Mouse (Mus musculus) left cerebral cortex, adult 11 months (tissue): ENCODE data around the gene Usf2.

Experiments
- DNase-seq: peaks from one replicate; pipeline ENCODE4 v3.0.0; 2022; ENCODE audit warnings: low spot score

Usf2 gene

DNA sequence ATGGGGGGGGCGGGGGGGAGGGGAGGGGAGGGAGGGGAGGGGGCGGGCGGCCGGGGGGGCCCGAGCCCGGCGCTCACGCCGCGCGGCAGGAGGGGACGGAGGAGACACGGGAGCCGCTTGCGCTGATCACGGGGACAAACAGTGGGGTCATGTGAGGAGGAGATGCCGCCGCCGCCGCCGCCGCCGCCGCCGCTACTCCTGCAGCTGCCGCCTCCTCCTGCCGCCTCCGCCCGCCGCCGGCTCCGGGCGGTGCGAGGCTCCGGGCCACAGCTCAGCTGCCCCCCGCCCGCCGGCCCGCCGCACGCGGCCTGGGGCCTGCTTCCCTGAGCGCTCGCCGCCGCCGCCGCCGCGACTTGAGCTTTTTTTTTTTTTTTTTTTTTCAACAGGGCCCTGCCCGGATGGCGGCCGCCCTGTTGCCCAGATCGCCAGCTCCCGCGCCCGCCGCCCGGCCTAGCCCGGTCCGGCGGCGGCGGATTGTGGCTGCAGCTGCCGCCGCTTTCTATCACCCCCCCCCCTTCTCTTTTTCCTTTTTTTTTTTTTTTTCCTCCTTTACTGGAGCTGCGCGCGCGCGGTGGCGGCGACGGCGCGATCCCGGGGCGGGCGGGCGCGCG is at the start of gene Usf2:
TSS of gene Usf2 (minus strand) at position 48 of the 611 bp plus-strand sequence.
- no peak for DNase-seq

DNA sequence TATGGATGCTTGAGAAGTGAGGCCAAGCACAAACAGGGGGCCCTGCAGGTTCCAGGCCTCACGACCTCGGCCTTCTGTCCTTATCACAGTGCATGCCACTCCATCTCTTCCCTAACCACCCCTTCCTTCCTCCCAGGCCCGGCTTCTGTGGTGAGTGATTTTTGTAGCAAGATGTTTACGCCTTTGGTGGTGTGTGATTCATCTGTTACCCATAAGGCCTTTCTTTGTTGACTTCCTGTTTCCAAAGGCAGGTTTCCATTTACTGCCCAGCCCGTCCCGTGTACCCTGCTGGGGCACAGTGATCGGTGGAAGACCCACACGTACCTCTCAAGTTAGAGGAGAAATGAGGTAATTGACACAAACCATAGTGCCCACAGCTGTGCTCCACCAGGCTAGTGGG is 46.0 kb upstream of the Usf2 start:
- no peak for DNase-seq

- DNase-seq, result no peak
Measured at GRCm38 (mm10) chr7:31000505-31001020, 44.0 kb upstream of the Usf2 start.

GRCm38 (mm10) chr7:30996491-30996890 is 39.9 kb upstream of the Usf2 start:
- DNase-seq, result no peak

DNA sequence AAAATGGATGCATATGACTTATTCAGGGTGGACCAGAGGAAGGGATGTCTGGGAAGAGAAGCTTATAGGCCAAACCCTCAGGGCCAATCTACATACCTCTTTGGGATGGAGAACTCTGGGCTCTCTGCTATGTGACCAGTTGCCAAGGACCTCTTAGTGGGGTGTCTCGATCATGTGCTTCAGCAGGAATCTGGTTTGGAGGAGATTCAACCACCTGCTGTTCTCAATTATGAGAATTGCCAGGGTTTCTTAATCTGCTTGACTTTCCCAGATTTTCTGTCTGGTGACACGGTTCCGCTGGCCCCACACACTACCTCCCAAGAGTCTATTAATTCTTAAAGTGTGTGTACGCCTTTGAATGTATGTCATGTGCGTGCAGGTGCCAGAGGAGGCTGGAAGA is 37.4 kb upstream of the Usf2 start:
- no peak for DNase-seq

DNA sequence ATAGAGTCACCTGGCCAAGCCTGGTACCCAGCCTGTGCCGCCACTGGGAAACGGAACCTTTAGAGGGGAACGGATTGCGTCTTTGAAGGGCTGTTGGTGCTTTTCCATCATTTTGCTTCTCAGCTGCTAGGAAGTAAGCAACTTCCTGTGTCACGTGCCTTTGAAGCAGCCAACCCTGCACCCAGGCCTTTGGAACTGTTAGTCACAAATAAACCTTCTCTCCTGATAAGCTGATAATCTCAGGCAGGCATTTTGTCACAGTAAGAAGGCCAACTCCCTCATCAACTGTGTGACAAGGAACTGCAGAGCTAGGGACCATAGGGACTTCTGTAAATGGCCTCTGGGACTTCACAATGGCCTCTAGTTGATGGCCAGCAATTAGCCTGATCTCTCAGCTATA is 35.5 kb upstream of the Usf2 start:
- DNase-seq, result no peak

GRCm38 (mm10) chr7:30988519-30989162 is 32.0 kb upstream of the Usf2 start:
- DNase-seq, result no peak

GRCm38 (mm10) chr7:30985357-30985756 is 28.8 kb upstream of the Usf2 start:
- no peak for DNase-seq

DNA sequence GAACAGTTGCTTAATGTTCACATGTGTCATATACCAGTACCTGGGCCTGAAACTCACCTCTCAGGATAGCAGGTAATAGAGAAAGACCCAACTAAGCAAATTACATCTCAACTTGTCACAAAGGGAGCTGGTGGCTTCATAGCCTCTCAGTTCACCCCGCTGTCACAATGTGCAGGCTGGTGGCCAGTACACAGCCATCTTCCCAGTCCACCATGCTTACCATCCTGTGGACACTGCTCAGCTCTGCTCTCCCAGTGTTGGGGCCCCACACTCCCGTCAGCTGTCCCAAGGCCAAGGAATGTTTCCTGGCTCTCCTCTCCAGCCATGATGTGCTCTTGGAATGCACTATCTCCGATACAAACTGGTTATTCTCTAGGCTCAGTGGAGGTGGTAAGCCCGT is 25.1 kb upstream of the Usf2 start:
- no peak for DNase-seq

DNA sequence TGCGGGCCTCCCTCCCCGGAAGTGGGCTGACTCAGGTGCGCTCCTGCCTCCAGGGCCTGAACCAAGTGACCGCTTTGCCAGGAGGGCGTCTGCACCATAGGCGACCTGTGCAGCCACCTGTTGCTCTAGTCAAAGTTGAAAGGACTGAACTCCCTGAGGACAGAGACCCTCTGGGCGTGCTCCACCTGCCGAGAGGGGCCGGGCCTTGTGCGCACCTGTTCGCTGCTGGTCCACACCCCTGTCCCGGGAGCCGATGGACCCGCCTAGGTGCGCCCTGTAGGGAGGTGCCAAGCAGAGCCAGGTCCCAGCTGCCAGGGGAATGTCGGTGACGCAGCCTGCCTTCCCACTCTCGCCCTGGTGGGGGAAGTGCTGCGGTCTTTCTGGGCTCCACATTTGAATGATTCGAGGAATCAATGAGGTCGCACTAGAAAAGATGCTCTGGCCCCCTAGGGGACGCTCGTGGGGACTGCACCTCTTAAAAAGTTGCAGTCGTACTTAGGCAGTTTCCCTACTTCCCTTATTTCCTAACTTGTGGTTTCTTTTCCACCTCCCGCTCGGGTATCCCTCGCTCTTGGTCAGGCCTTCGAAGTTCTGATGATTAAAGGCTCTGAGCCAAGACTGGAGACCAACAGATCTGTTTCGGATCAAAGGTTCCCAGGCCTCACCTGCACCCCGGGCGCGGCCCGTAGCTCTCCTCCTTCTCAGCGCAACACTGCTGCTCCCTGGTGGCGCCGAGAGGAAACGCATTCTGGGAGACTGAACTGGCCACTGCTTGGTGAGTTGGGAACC is 17.1 kb upstream of the Usf2 start, which contains the start of gene Fam187b:
TSS of gene Fam187b (plus strand) at position 290 of the 789 bp plus-strand sequence.
- no peak for DNase-seq

- no peak for DNase-seq
Measured at GRCm38 (mm10) chr7:30973251-30973500, 16.6 kb upstream of the Usf2 start, which contains the start of gene Lsr. TSS of gene Lsr (minus strand) at chr7:30973464.

GRCm38 (mm10) chr7:30972426-30973250 is 16.0 kb upstream of the Usf2 start:
- no peak for DNase-seq

DNA sequence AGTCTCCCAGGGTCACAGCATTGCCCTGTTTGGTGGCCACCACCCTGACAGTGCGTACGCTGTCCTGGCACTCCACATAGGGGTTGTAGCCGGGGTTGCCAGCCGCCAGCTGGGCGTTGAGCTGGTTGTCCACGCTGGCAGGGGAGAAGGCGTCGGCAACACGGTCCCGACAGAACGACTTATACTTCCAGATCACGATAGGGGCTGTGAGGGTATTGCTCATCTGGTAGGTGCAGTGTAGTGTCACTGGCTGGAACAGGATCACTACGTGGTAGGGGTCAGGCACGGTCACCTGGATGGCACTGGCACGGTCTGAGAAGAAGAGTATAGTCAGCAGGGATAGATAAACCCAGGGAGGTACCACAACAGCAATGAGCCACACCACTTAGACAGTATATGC is 15.3 kb upstream of the Usf2 start:
- DNase-seq, result no peak

DNA sequence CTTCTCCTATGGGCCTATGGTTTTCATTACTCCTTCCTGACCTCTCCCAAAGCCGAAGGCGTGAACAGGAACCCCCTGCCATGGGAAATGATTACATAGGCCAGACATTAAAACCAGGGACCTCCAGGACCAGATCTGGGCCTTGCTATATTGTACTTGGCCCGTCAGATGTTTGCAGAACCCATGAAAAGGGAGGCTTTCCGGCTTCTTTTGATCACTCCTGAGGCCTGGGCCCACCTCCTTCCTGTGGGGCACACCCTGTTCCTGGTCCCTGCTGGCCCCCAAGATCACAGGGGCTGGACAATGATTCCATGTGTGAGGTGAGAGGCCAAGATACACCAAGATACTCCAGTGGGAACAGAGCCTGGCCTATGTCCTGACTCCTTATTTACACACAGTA is 12.6 kb upstream of the Usf2 start:
- DNase-seq, result no peak

DNA sequence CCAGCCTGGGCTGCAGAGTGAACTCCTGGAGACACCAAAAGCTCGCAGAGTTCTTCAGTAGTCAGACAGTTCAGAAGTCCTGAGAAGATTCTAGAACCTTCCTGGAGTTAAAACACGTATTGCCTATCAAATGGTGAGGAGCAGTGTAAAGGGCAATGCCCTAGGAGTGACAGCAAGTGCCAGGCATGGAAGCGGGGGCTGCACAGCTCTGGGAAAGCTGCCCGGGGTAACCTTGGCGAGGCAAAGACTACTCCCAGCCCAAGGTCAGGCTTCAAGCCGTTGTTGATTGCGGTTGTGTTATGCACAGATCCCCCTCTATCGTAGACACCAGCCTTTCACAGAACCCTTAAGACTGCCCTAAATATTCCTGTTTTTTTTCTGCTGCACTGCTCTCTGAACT is 12.0 kb upstream of the Usf2 start:
- DNase-seq, result no peak

GRCm38 (mm10) chr7:30966657-30967056 is 10.1 kb upstream of the Usf2 start:
- DNase-seq, result no peak

GRCm38 (mm10) chr7:30965677-30966076 is 9.1 kb upstream of the Usf2 start:
- DNase-seq, result no peak

- DNase-seq, result no peak
Measured at GRCm38 (mm10) chr7:30964366-30964765, 7.8 kb upstream of the Usf2 start.

DNA sequence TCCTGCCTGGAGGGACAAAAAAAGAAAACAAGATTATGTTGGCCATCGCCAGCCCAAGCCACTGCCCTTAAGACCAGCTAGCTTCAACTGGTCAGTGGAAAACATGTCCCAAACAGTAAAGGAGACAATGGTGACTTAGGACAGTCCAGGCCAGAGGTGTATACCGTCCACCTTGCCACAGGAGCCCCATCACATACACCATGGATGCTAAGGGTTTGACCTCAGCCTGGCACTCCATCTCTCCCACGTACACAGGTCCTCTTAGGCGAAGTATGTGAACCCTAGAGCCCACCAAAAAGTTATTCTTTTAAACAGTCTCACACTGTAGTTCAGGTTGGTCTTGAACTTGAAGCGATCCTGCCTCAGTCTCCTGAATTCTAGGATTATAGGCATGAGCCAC is 6.3 kb upstream of the Usf2 start:
- DNase-seq, result no peak

DNA sequence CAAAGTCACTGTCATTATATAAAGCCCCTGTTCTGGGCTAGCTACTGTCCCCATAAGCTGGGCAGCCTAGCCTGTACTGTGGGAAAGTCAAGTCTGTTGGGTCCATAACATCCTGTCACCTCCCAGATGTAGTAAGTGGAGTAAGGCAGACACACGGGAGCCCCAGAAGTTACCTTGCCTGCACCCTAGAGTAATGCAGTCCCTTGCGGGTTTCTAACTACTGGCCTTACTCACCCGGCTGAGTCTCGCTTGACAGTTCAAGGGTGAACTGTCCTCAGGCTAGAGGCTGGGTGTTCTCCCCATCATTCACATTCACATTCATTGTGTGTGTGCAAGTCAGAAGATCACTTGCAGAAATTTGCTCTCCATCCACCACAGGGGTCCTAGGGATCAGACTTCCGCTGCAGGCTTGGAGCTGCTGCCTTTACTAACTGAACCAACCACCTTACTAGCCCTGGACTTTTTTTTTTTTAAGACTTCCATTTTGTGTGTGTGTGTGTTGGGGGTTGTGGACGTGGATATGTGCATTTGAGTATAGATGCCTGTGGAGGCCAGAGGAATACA is 3.3 kb upstream of the Usf2 start:
- no peak for DNase-seq

DNA sequence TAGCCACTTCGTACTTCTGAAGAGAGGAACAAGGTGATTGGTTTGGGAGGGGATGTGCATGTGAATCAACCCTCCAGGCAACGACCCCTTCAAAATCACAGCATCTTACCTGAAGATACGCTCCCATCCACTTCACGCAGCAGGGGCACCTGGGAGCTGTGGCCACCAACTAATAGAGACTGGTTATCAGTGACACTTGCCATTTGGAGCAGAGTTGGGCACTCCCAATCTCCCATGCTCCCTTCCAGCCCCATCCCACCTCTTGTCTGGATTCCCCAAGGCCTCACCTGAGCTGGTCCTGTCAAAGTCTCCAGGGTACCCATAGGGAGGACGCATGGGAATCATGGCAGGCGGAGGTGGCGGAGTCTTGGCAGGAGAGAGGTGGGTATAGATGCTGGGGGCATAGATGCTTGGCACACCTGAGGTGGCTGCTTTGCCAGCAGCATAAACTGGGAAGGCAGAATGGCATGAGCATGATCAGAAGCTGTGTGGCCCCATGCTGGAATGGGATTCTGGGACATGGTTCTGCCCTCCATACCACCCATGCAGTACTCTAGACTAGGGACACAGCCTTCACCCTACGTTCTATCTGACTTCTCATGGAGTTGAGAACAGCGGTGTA is 2.4 kb upstream of the Usf2 start:
- no peak for DNase-seq
